Mouse (Mus musculus): ENCODE results near the gene Ttll5. TPM values are rescaled to one million over a fixed set of nuclear protein-coding genes. Genes with fewer than 3 reads are reported as not detected.

Ttll5 gene
- total RNA-seq, 2 experiments from 2014 or later: 41.1 to 44.6 TPM

- intact Hi-C loops (cut with DNase I): no loop called here
- DNase-seq (ENCODE audit: low spot score in 2 of 2): peak in 1 of 2 experiments; percentile 24
Measured at GRCm38 (mm10) chr12:85830691-85831090, 6.2 kb downstream of the Ttll5 start.

GRCm38 (mm10) chr12:85834543-85834942 lies 10.1 kb downstream of the Ttll5 start:
- intact Hi-C loops (cut with DNase I): no loop called here
- no peak for DNase-seq (ENCODE audit: low spot score in 2 of 2)

- intact Hi-C loops (cut with DNase I): no loop called here
Measured at GRCm38 (mm10) chr12:85837765-85838164, 13.3 kb downstream of the Ttll5 start.

GRCm38 (mm10) chr12:85839371-85840000 lies 15.0 kb downstream of the Ttll5 start:
- no peak for DNase-seq (ENCODE audit: low spot score in 2 of 2)
- intact Hi-C loops (cut with DNase I): no loop called here

More at GRCm38 (mm10) chr12:85837765-85838164, 13.3 kb downstream of the Ttll5 start:
- no peak for DNase-seq (ENCODE audit: low spot score in 2 of 2)

GRCm38 (mm10) chr12:85848164-85848958 lies 23.9 kb downstream of the Ttll5 start:
- DNase-seq (ENCODE audit: low spot score in 2 of 2): peak; percentile 30 to 61
- intact Hi-C loops (cut with DNase I): no loop called here

GRCm38 (mm10) chr12:85850661-85851060 lies 26.2 kb downstream of the Ttll5 start:
- DNase-seq (ENCODE audit: low spot score in 2 of 2): no peak
- intact Hi-C loops (cut with DNase I): no loop called here

- DNase-seq (ENCODE audit: low spot score in 2 of 2): no peak
- intact Hi-C loops (cut with DNase I): no loop called here
Measured at GRCm38 (mm10) chr12:85853836-85854235, 29.4 kb downstream of the Ttll5 start.

- intact Hi-C loops (cut with DNase I): no loop called here
Measured at GRCm38 (mm10) chr12:85854271-85854670, 29.8 kb downstream of the Ttll5 start.

GRCm38 (mm10) chr12:85857300-85857699 lies 32.8 kb downstream of the Ttll5 start:
- intact Hi-C loops (cut with DNase I): no loop called here
- DNase-seq (ENCODE audit: low spot score in 2 of 2): no peak

More at GRCm38 (mm10) chr12:85854271-85854670, 29.8 kb downstream of the Ttll5 start:
- DNase-seq (ENCODE audit: low spot score in 2 of 2): peak in 1 of 2 experiments; percentile 28

- no peak for DNase-seq (ENCODE audit: low spot score in 2 of 2)
- intact Hi-C loops (cut with DNase I): no loop called here
Measured at GRCm38 (mm10) chr12:85859111-85859510, 34.7 kb downstream of the Ttll5 start.

GRCm38 (mm10) chr12:85859511-85860189 lies 35.2 kb downstream of the Ttll5 start:
- no peak for DNase-seq (ENCODE audit: low spot score in 2 of 2)
- intact Hi-C loops (cut with DNase I): no loop called here

GRCm38 (mm10) chr12:85862514-85862913 lies 38.1 kb downstream of the Ttll5 start:
- DNase-seq (ENCODE audit: low spot score in 2 of 2): no peak
- intact Hi-C loops (cut with DNase I): no loop called here

- intact Hi-C loops (cut with DNase I): loop anchor here (2.0 kb wide), 1 partner anchor 213 kb away; the partner anchor contains the start of gene Tgfb3
- DNase-seq (ENCODE audit: low spot score in 2 of 2): peak in 1 of 2 experiments; percentile 41
Measured at GRCm38 (mm10) chr12:85865526-85865925, 41.1 kb downstream of the Ttll5 start.

- DNase-seq (ENCODE audit: low spot score in 2 of 2): no peak
- intact Hi-C loops (cut with DNase I): no loop called here
Measured at GRCm38 (mm10) chr12:85866624-85867023, 42.2 kb downstream of the Ttll5 start.

GRCm38 (mm10) chr12:85867125-85867524 lies 42.7 kb downstream of the Ttll5 start:
- DNase-seq (ENCODE audit: low spot score in 2 of 2): no peak
- intact Hi-C loops (cut with DNase I): no loop called here

GRCm38 (mm10) chr12:85869423-85869822 lies 45.0 kb downstream of the Ttll5 start:
- DNase-seq (ENCODE audit: low spot score in 2 of 2): peak in 1 of 2 experiments; percentile 64
- intact Hi-C loops (cut with DNase I): no loop called here

- intact Hi-C loops (cut with DNase I): no loop called here
- peak; percentile 65 to 85 for DNase-seq (ENCODE audit: low spot score in 2 of 2)
Measured at GRCm38 (mm10) chr12:85879631-85880314, 55.3 kb downstream of the Ttll5 start.

- no peak for DNase-seq (ENCODE audit: low spot score in 2 of 2)
- intact Hi-C loops (cut with DNase I): no loop called here
Measured at GRCm38 (mm10) chr12:85885024-85885423, 60.6 kb downstream of the Ttll5 start.

GRCm38 (mm10) chr12:85890054-85890453 lies 65.6 kb downstream of the Ttll5 start:
- DNase-seq (ENCODE audit: low spot score in 2 of 2): no peak
- intact Hi-C loops (cut with DNase I): no loop called here

- intact Hi-C loops (cut with DNase I): no loop called here
Measured at GRCm38 (mm10) chr12:85903986-85904385, 79.5 kb downstream of the Ttll5 start.

More at GRCm38 (mm10) chr12:85903986-85904385, 79.5 kb downstream of the Ttll5 start:
- DNase-seq (ENCODE audit: low spot score in 2 of 2): no peak

All from left cerebral cortex, postnatal 25 days (tissue).